Mouse (Mus musculus): ENCODE measurements around the gene Ahcyl2.

DNA sequence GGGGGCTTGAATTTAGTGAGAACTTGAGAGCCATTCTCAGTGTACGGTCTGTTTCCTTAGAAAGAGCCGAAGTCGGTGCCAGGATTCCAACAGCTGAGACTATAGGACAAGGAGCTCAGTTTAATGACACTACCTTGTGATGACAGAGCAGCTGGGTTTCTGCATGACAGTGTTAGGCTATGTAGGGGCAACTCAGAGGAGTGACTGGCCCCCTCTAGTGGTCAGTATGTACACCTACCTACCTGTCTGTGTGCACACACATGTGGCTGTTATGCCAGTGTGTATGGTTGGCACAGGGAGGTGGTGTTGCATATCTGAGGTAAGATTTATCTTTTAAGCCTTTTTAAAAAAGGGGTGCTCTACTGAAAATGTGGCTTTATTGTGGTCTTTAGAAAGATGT, 92.4 kb downstream of the Ahcyl2 start:
- TF ChIP-seq GATA1 (IDR thresholded peaks at IDR 0.05; ENCODE audit: low read length) (no peak), TAL1 (IDR thresholded peaks at IDR 0.05; ENCODE audit: low read length) (no peak)

Data from erythroblast, embryonic 14.5 days (primary cell).